18 mouse cellular contexts compared by ENCODE assay signal in the genomic region with DNA sequence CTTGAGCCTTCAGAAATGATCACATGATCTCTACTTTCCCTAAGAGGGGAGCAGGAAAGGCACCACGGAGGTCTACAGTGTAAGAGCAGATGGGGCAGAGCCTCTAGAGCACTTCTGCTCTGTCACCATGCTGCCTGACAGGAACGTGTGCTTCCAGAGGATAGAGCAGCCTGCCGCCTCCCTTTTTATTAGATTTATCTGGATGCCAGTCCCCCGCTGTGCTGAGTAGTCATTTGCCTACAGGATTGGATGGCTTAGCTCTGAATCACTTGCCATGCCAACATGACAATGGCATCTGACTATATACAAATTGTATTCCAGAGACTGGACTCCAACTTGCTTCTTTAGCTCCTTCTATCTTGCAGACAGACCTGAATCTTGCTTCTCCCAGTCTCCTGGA.
"Had no signal": no experiment of that assay in that cellular context is flagged by ENCODE, and none has a peak within 500 bp of the region (broad histone marks: within the 10 kb centered on the region; RNA-seq: fewer than 3 reads in every experiment).

No protein-coding gene starts in this region.

- H3K4me2 ChIP-seq: lung, embryonic 15.5 days; midbrain, embryonic 11.5 days; midbrain, embryonic 13.5 days; midbrain, embryonic 15.5 days; neural tube, embryonic 12.5 days; stomach, embryonic 15.5 days had no signal

- ATAC-seq: liver, postnatal 0 days; lung, postnatal 0 days; midbrain, embryonic 13.5 days; midbrain, embryonic 15.5 days had no signal

- H3K4me3 ChIP-seq: lung, embryonic 15.5 days; megakaryocyte, embryonic 14.5 days; midbrain, embryonic 13.5 days; midbrain, embryonic 15.5 days; neural tube, embryonic 12.5 days; stomach, embryonic 15.5 days had no signal

- DNase-seq: liver, postnatal 0 days; lung, adult 2 months; lung, postnatal 14 days; lung, postnatal 36 days; retina, postnatal 1 day; right cerebral cortex, postnatal 14 days; thymus, adult 2 months; thymus, postnatal 36 days had no signal

- H3K9me3 ChIP-seq: lung, embryonic 15.5 days; megakaryocyte, embryonic 14.5 days; midbrain, embryonic 13.5 days; midbrain, embryonic 15.5 days; neural tube, embryonic 12.5 days; stomach, embryonic 15.5 days had no signal

- H3K4me1 ChIP-seq: lung, embryonic 15.5 days; megakaryocyte, embryonic 14.5 days; midbrain, embryonic 13.5 days; midbrain, embryonic 15.5 days; neural tube, embryonic 12.5 days; stomach, embryonic 15.5 days had no signal

- H3K9ac ChIP-seq: liver, postnatal 0 days; lung, embryonic 15.5 days; midbrain, embryonic 13.5 days; midbrain, embryonic 15.5 days; neural tube, embryonic 12.5 days; stomach, embryonic 15.5 days had no signal

- H3K27ac ChIP-seq: lung, embryonic 15.5 days; macrophage; midbrain, embryonic 13.5 days; midbrain, embryonic 15.5 days; neural tube, embryonic 12.5 days; stomach, embryonic 15.5 days; stomach, postnatal 0 days had no signal

- H3K27me3 ChIP-seq: lung, embryonic 15.5 days; megakaryocyte, embryonic 14.5 days; midbrain, embryonic 13.5 days; midbrain, embryonic 15.5 days; neural tube, embryonic 12.5 days; stomach, embryonic 15.5 days had no signal

- H3K36me3 ChIP-seq: lung, embryonic 15.5 days; midbrain, embryonic 13.5 days; midbrain, embryonic 15.5 days; neural tube, embryonic 12.5 days; stomach, embryonic 15.5 days had no signal
